Mouse (Mus musculus): ENCODE data around the gene Slc18a3.

DNA sequence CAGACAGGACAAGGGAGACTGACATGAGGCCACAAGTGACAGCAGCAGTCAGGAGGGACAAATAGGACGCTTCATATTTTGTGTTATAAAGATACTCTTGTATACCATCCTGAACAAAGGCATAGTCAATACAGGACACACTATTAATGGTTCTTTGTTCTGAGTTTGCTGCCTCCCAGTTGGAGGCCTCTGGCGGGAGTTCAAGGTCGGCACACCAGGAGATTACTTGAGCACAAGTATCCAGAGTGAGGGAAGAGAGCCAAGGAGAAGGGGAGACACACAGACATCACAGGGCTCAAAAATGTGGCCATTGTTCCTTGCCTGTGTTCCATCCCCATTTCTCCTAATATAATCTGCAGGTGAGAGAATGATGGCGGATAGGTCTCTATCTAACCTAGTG is 42.6 kb upstream of the Slc18a3 start:
- TF ChIP-seq CTCF (conservative IDR thresholded peaks at IDR 0.05; ENCODE audit: low read length) (no peak), POU5F1 (IDR thresholded peaks at IDR 0.05; ENCODE audit: borderline replicate concordance, low read length) (no peak)
